Mouse (Mus musculus) ES-E14 (cell line): ENCODE data around the gene Wipf1.

ENCODE experiments used
- CHD2 ChIP-seq: IDR thresholded peaks from 2 replicates; pipeline ENCODE4 v1.6.1; 2014; ENCODE audit warnings: mild to moderate bottlenecking, low read depth, low read length, inconsistent platforms
- HCFC1 ChIP-seq: IDR thresholded peaks from 2 replicates; pipeline ENCODE4 v1.6.1; 2012; ENCODE audit warnings: low read length, inconsistent platforms, borderline replicate concordance; ENCODE audit not compliant: insufficient read depth
- MAFK ChIP-seq: IDR thresholded peaks from 2 replicates; pipeline ENCODE4 v1.6.1; 2014; ENCODE audit warnings: mild to moderate bottlenecking, low read depth, low read length, inconsistent platforms; ENCODE audit not compliant: insufficient read depth
- ZC3H11A ChIP-seq: IDR thresholded peaks from 2 replicates; pipeline ENCODE4 v1.6.1; 2012; ENCODE audit warnings: low read depth, mild to moderate bottlenecking, inconsistent platforms, low read length, borderline replicate concordance
- ZNF384 ChIP-seq: IDR thresholded peaks from 2 replicates; pipeline ENCODE4 v1.6.1; 2012; ENCODE audit warnings: low read depth, low read length, inconsistent platforms

GRCm38 (mm10) chr2:73460168-73460567 lies 69.4 kb downstream of the Wipf1 start:
- TF ChIP-seq CHD2 (no peak), ZC3H11A (no peak), ZNF384 (no peak), HCFC1 (no peak), MAFK (no peak)
